Mouse (Mus musculus) E14TG2a.4 (cell line): ENCODE measurements around the gene Svop.

Experiments used
- H3K27me3 ChIP-seq: 2 replicates; pipeline ENCODE4 v1.6.1; 2014; ENCODE audit warnings: low read length, control low read depth; ENCODE audit not compliant: insufficient read depth
- H3K36me3 ChIP-seq: 2 replicates; pipeline ENCODE4 v1.6.1; 2014; ENCODE audit warnings: low read length, control low read depth; ENCODE audit not compliant: insufficient read depth
- H3K4me1 ChIP-seq: replicated peaks from 2 replicates; pipeline ENCODE4 v1.6.1; 2014; ENCODE audit warnings: low read depth, low read length, control low read depth
- H3K4me3 ChIP-seq: replicated peaks from 2 replicates; pipeline ENCODE4 v1.5.1; 2014; ENCODE audit warnings: mild to moderate bottlenecking, low read length
- H3K9me3 ChIP-seq: 2 replicates; pipeline ENCODE4 v1.6.1; 2014; ENCODE audit warnings: low read length, control low read depth
- CTCF ChIP-seq: conservative IDR thresholded peaks from 2 replicates; pipeline ENCODE4 v1.5.1; 2014; ENCODE audit warnings: low read length
- NANOG ChIP-seq: IDR thresholded peaks from 2 replicates; pipeline ENCODE4 v1.6.1; 2014; ENCODE audit warnings: borderline replicate concordance, low read length, mixed read lengths
- POU5F1 ChIP-seq: IDR thresholded peaks from 2 replicates; pipeline ENCODE4 v1.6.1; 2014; ENCODE audit warnings: low read length, borderline replicate concordance

Svop gene

DNA sequence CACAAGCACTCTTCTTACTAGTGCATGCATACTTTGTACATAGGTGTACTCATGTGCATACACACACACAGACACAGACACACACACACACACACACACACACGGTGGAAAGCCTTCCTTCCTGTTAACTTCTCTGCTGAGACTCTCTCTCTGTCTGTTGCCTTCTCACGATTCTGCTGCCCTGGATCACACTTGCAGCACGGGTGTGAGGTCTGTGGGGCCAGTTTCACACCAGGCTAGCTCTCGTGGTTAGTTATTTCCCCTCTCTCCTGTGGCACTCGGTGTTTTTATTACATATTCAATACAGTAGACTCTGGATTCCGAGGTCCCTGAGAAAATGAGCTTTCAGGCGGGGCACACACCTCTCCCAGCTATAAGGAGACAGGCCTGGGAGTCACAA, 25.2 kb upstream of the Svop start:
- no peak overlapping the region for H3K4me3 ChIP-seq
- H3K27me3 ChIP-seq = no peaks in the 10 kb centered on the region
- H3K36me3 ChIP-seq = peaks cover 81% of the 10 kb centered on the region
- peaks cover 66% of the 10 kb centered on the region for H3K4me1 ChIP-seq
- TF ChIP-seq NANOG = no peak
- no peak for TF ChIP-seq POU5F1
- TF ChIP-seq CTCF = no peak
- H3K9me3 ChIP-seq = no peaks in the 10 kb centered on the region

DNA sequence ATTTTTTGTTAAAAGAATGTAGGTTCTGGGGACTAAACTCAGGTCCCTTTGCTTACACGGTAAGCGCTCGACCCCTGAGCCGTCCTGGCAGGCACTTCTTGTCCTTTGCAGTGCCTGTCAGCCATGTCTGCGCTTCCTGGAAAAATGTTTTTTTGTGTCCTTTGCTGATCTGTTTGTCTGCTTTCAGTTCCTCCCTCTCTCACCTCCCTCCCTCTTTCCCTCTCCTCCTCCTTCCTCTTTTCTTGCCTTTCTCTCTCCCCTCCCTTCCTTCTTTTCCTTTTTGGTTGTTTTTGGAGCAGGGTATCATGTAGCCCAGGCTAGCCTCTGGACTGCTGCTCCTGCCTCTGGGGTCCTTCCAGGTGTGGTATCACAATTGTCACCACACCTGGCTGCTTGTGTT, 23.7 kb upstream of the Svop start:
- Histone ChIP-seq H3K4me3 (no peak overlapping the region), H3K9me3 (no peaks in the 10 kb centered on the region), H3K27me3 (no peaks in the 10 kb centered on the region), H3K4me1 (peaks cover 58% of the 10 kb centered on the region), H3K36me3 (peaks cover 82% of the 10 kb centered on the region)
- TF ChIP-seq CTCF = no peak
- TF ChIP-seq NANOG = no peak
- TF ChIP-seq POU5F1 = no peak

DNA sequence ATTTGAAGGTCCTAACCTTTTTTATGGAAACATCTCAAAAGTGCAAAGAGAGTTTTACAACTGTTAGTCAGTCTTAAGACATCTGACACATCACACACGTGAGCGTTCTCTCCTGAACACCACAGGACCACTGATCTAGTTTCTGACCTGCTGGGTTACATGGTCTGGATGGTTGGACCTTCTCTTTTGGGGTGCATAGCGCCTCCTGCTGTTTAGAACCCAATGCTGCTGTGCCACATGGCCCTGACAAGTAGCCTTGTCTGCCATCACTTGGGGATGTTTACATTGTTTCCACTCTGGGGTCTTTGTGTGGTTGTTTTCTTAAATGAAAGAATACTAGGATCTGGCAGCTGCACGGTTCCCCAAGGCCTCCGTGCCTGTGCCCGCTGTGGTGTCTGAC, 22.0 kb upstream of the Svop start:
- Histone ChIP-seq H3K4me1 (peaks cover 48% of the 10 kb centered on the region), H3K36me3 (peaks cover 84% of the 10 kb centered on the region), H3K4me3 (no peak overlapping the region), H3K27me3 (no peaks in the 10 kb centered on the region), H3K9me3 (0 out of 2 replicates have a peak, but pooled peaks cover 5% of the 10 kb centered on the region)
- TF ChIP-seq CTCF = peak; percentile 69
- no peak for TF ChIP-seq POU5F1
- TF ChIP-seq NANOG = no peak

DNA sequence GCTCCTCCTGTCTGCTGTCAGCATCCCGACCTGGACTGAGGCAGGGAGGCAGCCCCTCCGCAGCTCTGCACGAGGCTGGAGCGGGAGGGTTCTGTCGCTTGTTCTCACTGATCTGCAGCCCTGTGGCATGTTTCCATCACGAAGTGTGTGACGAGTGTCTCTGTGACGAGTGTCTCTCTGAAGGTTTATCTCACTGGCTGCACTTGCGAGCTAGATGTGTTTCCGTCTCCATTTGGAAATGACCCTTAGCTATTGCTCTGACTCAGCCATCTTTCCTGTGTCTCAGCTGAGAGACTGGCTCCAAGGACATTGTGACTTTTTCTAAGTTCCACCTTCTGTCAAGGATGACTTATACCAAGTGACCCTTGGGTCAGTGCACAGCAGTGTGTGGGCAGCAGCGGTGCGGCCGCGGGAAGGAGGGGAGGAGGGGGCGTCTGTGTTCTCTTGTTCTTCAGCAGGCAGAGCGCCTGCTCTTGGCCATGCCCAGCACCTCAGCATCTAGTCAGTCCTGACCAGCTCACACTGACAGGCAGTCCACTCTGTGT, 15.1 kb upstream of the Svop start:
- no peaks in the 10 kb centered on the region for H3K27me3 ChIP-seq
- no peak overlapping the region for H3K4me3 ChIP-seq
- H3K9me3 ChIP-seq = 0 out of 2 replicates have a peak, but pooled peaks cover 5% of the 10 kb centered on the region
- H3K4me1 ChIP-seq = peaks cover 24% of the 10 kb centered on the region
- H3K36me3 ChIP-seq = peaks cover 77% of the 10 kb centered on the region
- no peak for TF ChIP-seq NANOG
- no peak for TF ChIP-seq POU5F1
- TF ChIP-seq CTCF = no peak

DNA sequence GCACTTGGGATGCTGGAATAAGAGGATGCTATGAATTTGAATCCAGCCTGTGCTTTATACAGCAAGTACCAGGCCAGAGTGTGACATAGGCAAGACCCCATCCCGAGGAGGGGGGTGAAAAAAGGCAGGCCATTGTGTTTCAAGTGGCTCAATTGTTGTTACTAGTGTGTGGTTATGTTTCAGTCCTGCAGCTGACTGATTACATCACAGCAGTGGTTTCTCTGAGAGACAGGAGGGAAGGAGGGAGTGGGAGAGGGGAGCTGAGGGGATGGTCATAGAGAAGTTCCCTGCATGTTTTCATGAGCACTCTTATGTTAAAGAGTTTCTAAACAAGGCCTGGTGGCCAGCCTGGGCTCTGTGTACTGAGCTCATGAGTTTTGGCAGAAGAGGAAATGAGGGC, 11.4 kb upstream of the Svop start:
- no peaks in the 10 kb centered on the region for H3K9me3 ChIP-seq
- peaks cover 26% of the 10 kb centered on the region for H3K4me1 ChIP-seq
- no peak for TF ChIP-seq CTCF
- TF ChIP-seq NANOG = no peak
- TF ChIP-seq POU5F1 = no peak
- peaks cover 4% of the 10 kb centered on the region; the same call in 1 of the 2 replicates for H3K27me3 ChIP-seq
- H3K4me3 ChIP-seq = no peak overlapping the region
- peaks cover 41% of the 10 kb centered on the region for H3K36me3 ChIP-seq

DNA sequence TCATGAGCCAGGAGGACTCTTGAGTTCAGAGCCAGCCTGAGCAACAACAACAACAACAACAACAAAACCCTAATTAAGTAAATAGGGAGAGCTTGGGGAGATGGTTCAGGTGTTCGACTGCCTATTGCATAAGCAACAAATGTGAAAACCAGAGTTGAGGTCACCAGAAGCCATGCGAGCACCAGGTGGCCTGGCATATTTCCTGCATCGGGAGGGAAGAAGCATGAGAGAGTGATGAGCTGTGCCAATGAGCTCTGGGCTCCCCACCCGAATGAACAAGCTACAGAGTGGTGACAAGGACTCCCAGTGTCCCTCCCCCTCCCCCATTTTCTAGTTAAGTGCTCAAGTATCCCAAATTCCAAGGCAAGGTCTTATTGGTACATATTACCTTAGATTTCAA, 10.5 kb upstream of the Svop start:
- H3K27me3 ChIP-seq = peaks cover 11% of the 10 kb centered on the region
- no peak for TF ChIP-seq NANOG
- TF ChIP-seq POU5F1 = no peak
- no peak for TF ChIP-seq CTCF
- no peak overlapping the region for H3K4me3 ChIP-seq
- peaks cover 26% of the 10 kb centered on the region for H3K4me1 ChIP-seq
- H3K9me3 ChIP-seq = no peaks in the 10 kb centered on the region
- H3K36me3 ChIP-seq = peaks cover 35% of the 10 kb centered on the region

DNA sequence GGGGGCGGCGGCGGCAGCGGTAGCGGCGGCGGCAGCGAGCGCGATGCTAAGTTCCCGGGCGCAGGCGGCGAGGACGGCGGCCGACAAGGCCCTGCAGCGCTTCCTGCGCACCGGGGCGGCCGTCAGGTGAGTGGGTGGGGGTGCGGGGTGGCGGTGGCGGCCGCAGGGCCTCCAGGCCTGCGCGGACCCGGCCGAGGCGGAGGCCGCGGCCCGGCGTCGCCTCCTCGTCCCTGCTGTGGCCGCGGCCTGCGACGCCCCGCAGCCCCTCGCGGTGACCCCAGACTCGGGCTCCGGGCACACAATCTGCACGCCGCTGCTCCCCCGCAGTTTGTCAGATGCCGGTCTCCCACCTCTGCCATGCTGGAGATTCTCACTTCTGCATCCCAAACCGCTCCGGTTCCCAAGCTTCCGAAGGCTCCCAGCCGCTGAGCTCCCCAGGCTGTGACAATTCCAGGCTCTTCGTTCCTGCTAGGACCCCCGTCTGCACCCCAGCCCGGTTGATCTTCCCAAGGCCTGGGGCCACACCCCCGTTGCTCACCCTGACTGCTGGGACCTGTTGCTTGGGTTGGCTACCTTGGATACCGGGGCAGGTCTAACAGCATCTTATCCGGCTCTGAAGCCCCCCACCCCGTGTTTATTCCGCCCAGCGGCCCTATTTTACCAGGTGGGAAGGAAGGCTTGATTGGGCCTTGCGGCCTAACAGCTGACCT, 9.2 kb upstream of the Svop start:
- no peaks in the 10 kb centered on the region for H3K9me3 ChIP-seq
- H3K36me3 ChIP-seq = peaks cover 21% of the 10 kb centered on the region
- TF ChIP-seq POU5F1 (no peak), NANOG (no peak), CTCF (no peak)
- H3K27me3 ChIP-seq = peaks cover 23% of the 10 kb centered on the region
- peak overlapping the region; percentile 90 for H3K4me3 ChIP-seq
- peaks cover 26% of the 10 kb centered on the region for H3K4me1 ChIP-seq

DNA sequence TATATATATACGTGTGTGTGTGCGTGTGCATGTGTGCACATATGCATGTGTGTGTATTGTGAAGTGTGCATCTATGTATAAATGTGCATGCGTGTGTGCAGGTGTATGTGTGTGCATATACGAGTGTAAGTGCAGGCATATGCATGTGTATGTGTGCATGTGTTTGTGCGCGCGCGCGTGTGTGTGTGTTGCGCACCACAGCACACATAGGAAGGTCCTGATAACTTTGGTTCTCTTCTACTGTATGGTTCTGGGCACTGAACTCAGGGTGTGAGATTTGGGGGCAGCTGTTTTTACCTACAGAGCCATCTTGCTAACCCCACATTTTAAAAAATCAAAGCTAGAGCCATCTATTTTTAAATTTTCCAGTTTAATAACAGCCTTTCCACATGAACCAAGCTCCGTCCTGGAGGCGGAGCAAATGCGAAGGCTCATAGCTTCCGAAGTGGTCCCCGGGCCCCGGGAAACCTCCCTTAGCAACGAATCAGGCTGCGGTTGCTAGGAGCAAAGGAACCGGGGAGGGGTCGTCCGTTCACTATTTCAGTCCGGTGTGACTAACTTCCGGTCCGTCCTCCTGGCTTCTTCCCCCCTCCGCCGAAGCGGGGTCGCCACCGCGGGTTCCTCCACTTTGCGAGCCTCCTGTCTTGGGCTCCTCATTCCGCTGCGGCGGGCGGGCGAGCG, 8.5 kb upstream of the Svop start:
- H3K4me3 ChIP-seq = peak overlapping the region; percentile 90
- H3K4me1 ChIP-seq = peaks cover 26% of the 10 kb centered on the region
- TF ChIP-seq POU5F1 (no peak), CTCF (no peak), NANOG (no peak)
- H3K36me3 ChIP-seq = peaks cover 17% of the 10 kb centered on the region
- H3K27me3 ChIP-seq = peaks cover 28% of the 10 kb centered on the region
- H3K9me3 ChIP-seq = no peaks in the 10 kb centered on the region

DNA sequence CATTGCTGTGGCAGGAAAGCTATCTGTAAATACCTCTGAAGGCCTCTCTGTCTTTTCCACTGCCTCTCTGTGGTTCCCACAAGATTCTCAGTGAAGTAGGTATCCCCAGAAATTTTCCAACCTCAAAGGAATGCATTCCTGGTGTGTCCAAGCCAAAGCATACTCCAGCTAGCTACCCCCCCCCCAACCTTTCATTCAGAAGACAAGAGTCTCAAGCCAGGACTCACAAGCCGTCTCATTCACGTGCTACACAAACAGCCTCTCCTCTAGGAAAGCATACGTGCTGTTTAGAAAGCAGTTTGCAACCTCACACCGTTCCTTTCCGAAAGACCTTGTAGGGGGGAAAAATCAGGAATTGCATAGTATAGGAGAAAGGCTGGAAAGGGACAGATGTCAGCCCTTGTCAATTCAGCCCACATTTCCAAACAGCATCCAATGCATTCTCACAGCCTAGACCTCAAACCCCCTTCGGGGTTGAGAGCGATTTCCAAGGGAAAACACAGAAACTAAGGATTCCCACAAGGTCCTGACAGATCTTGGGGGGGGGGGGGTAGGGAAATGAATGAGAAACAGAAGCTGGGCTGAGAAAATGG, 853 bp downstream of the Svop start:
- peak overlapping the region; percentile 81 for H3K4me3 ChIP-seq
- peaks cover 31% of the 10 kb centered on the region for H3K27me3 ChIP-seq
- H3K9me3 ChIP-seq = no peaks in the 10 kb centered on the region; the same call in 1 of the 2 replicates
- no peak for TF ChIP-seq CTCF
- no peak for TF ChIP-seq POU5F1
- TF ChIP-seq NANOG = no peak
- H3K36me3 ChIP-seq = peaks cover 12% of the 10 kb centered on the region; the same call in 1 of the 2 replicates
- peaks cover 21% of the 10 kb centered on the region for H3K4me1 ChIP-seq
